Mouse (Mus musculus) ES-E14 (cell line): ENCODE data around the gene Gm45717. TPM values are rescaled to one million over a fixed set of nuclear protein-coding genes. Genes with fewer than 3 reads are reported as not detected.

ENCODE experiments used
- DNase-seq: peaks from one replicate; pipeline ENCODE4 v3.0.0-alpha.2; 2013; ENCODE audit warnings: low read depth, low spot score
- H3K27ac ChIP-seq: 2 replicates; pipeline ENCODE4 v1.5.1; 2012; ENCODE audit warnings: low read depth, mild to moderate bottlenecking, low read length, moderate library complexity, mixed read lengths; ENCODE audit not compliant: poor library complexity, insufficient read depth, severe bottlenecking
- H3K36me3 ChIP-seq: 2 replicates; pipeline ENCODE4 v1.6.1; 2012; ENCODE audit warnings: mild to moderate bottlenecking, low read length, moderate library complexity, mixed read lengths; ENCODE audit not compliant: control insufficient read depth, poor library complexity, insufficient read depth, severe bottlenecking
- H3K4me1 ChIP-seq, 2 experiments: fragments of 150-350 bp in 1 of 2; sonication (generic) in 1 of 2; 2 replicates each; pipeline ENCODE4 v1.6.1; 2012; ENCODE audit warnings: low read length in 2 of 2, mild to moderate bottlenecking in 1 of 2, mixed read lengths in 1 of 2; ENCODE audit not compliant: control insufficient read depth in 2 of 2, insufficient read depth in 2 of 2, poor library complexity in 1 of 2
- H3K4me3 ChIP-seq, 2 experiments: fragments of 150-350 bp in 1 of 2; sonication (generic) in 1 of 2; 2 replicates each; pipeline ENCODE4 v1.5.1; 2012; ENCODE audit warnings: low read length in 2 of 2, low read depth in 1 of 2, mild to moderate bottlenecking in 1 of 2, mixed read lengths in 1 of 2; ENCODE audit not compliant: insufficient read depth in 1 of 2, poor library complexity in 1 of 2, severe bottlenecking in 1 of 2
- H3K9ac ChIP-seq: 2 replicates; pipeline ENCODE4 v1.6.1; 2012; ENCODE audit warnings: low read depth, mild to moderate bottlenecking, low read length, mixed read lengths; ENCODE audit not compliant: poor library complexity, insufficient read depth, severe bottlenecking
- H3K9me3 ChIP-seq: fragments of 150-350 bp; sonication (generic); 2 replicates; pipeline ENCODE4 v1.6.1; 2012; ENCODE audit warnings: low read depth, mild to moderate bottlenecking, low read length; ENCODE audit not compliant: control insufficient read depth, insufficient read depth
- CHD2 ChIP-seq: IDR thresholded peaks from 2 replicates; pipeline ENCODE4 v1.6.1; 2014; ENCODE audit warnings: mild to moderate bottlenecking, low read depth, low read length, inconsistent platforms
- HCFC1 ChIP-seq: IDR thresholded peaks from 2 replicates; pipeline ENCODE4 v1.6.1; 2012; ENCODE audit warnings: low read length, inconsistent platforms, borderline replicate concordance; ENCODE audit not compliant: insufficient read depth
- MAFK ChIP-seq: IDR thresholded peaks from 2 replicates; pipeline ENCODE4 v1.6.1; 2014; ENCODE audit warnings: mild to moderate bottlenecking, low read depth, low read length, inconsistent platforms; ENCODE audit not compliant: insufficient read depth
- ZC3H11A ChIP-seq: IDR thresholded peaks from 2 replicates; pipeline ENCODE4 v1.6.1; 2012; ENCODE audit warnings: low read depth, mild to moderate bottlenecking, inconsistent platforms, low read length, borderline replicate concordance
- ZNF384 ChIP-seq: IDR thresholded peaks from 2 replicates; pipeline ENCODE4 v1.6.1; 2012; ENCODE audit warnings: low read depth, low read length, inconsistent platforms
- in situ Hi-C, 2 experiments: fragments of 600-800 bp; cut with MboI; formaldehyde crosslinking; loops; one replicate each; pipeline ENCODE4 v1.15.1; 2025; ENCODE audit warnings: low sequenced_read_pairs in 2 of 2, inconsistent platforms in 1 of 2; ENCODE audit not compliant: unreplicated experiment in 2 of 2
- total RNA-seq: library from RNA; depleted of rRNA; stranded (reverse); fragments of 300-350 nt; gene quantifications from 2 replicates; pipeline ENCODE4 v1.2.3, GENCODE M21; 2012

The Gm45717 gene
- total RNA-seq, 1 experiment: not detected

- Histone ChIP-seq H3K4me3 (no peak overlapping the region), H3K9ac (no peak overlapping the region; the same call in 1 of the 2 replicates), H3K27ac (peak overlapping the region; percentile 89), H3K4me1 (peaks cover 17 to 27% of the 10 kb centered on the region in 2 experiments), H3K9me3 (no peaks in the 10 kb centered on the region), H3K36me3 (no peaks in the 10 kb centered on the region)
- in situ Hi-C loops: no loop called here
- DNase-seq: no peak
- TF ChIP-seq ZC3H11A: no peak
- TF ChIP-seq HCFC1: no peak
- TF ChIP-seq ZNF384: no peak
These were observed 4.3 kb upstream of the Gm45717 start for GRCm38 (mm10) chr7:140960026-140960425.

DNA sequence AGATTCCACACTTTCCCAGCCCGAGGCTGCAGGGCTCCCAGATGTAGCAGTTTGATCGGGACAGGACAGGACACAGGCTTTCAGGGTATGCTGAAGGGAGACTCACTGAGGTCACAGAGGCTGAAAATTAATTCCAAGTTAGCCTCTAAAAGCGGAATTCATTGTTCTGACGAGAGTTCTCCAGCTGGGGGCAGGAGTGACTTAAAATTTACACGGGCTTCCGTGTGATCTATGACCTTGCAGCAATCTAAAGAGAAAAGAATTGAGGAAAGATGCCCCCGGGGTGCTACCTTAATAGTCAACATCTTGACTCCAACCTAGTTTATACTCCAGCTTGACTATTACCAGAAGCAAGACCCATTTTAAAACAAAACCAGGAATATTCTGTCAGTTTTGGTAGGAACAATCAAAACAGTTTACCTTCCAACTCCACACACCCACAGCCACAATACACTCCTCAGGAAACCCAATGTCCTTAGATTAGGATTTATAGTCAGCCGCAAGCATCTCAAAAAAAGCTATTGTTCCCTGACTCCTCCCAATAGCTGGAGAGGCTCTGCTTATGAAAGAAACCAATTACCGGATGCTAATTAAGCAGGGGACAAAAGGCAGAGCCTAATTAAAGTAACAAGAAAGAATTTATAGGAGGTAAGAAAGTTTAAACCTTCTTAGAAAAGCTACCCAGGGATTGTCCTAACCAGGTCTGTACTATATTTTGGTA, 3.6 kb upstream of the Gm45717 start:
- peak overlapping the region; percentile 73 for H3K9ac ChIP-seq
- no peak overlapping the region for H3K4me3 ChIP-seq
- peaks cover 17 to 21% of the 10 kb centered on the region in 2 experiments for H3K4me1 ChIP-seq
- TF ChIP-seq ZC3H11A (no peak), ZNF384 (no peak; the same call in 1 of the 2 replicates), CHD2 (no peak; the same call in 1 of the 2 replicates), MAFK (no peak), HCFC1 (no peak)
- peak; percentile 96 for DNase-seq
- no peaks in the 10 kb centered on the region for H3K9me3 ChIP-seq
- H3K27ac ChIP-seq: peak overlapping the region; percentile 99
- H3K36me3 ChIP-seq: no peaks in the 10 kb centered on the region; the same call in 1 of the 2 replicates
- in situ Hi-C loops: loop anchor here in 1 of 2 experiments (10.0 kb wide), 1 partner anchor 85 kb away; no protein-coding TSS in a partner anchor

GRCm38 (mm10) chr7:140956556-140956869, 776 bp upstream of the Gm45717 start:
- no peaks in the 10 kb centered on the region for H3K9me3 ChIP-seq
- DNase-seq: no peak
- in situ Hi-C loops: loop anchor here in 1 of 2 experiments (10.0 kb wide), 1 partner anchor 88 kb away; no protein-coding TSS in a partner anchor
- peak overlapping the region; percentile 13 to 93 for H3K4me3 ChIP-seq
- peaks cover 7% of the 10 kb centered on the region for H3K36me3 ChIP-seq
- H3K4me1 ChIP-seq: peaks cover 16 to 28% of the 10 kb centered on the region in 2 experiments
- H3K27ac ChIP-seq: peak overlapping the region; percentile 86
- H3K9ac ChIP-seq: peak overlapping the region; percentile 49; the same call in 1 of the 2 replicates
- no peak for TF ChIP-seq ZC3H11A

DNA sequence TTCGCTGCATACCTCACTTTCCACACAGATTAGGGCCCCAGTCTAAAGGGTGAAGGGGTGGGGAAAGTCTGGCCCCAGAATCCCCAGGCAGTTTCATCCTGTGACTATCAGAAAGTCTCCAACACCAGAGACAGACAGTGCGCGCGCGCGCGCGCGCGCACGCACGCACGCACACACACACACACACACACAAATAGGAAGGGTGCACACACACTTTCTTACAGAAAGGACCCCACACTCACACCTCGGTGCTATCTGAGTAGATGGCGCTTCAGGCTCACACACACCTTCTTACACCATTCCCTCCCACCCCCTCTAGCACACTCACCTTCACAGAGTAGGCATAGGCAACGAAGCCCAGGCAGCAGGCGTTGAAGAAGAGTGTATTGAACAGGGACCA, 395 bp downstream of the Gm45717 start:
- peak overlapping the region; percentile 75 to 93 for H3K4me3 ChIP-seq
- peak overlapping the region; percentile 73 for H3K27ac ChIP-seq
- no peaks in the 10 kb centered on the region for H3K9me3 ChIP-seq
- H3K9ac ChIP-seq: peak overlapping the region; percentile 71
- peaks cover 7% of the 10 kb centered on the region for H3K36me3 ChIP-seq
- TF ChIP-seq CHD2 (no peak), ZC3H11A (no peak), HCFC1 (no peak)
- H3K4me1 ChIP-seq: peaks cover 21 to 35% of the 10 kb centered on the region in 2 experiments
- in situ Hi-C loops: loop anchor here in 1 of 2 experiments (10.0 kb wide), 1 partner anchor 89 kb away; no protein-coding TSS in a partner anchor
- no peak for DNase-seq

DNA sequence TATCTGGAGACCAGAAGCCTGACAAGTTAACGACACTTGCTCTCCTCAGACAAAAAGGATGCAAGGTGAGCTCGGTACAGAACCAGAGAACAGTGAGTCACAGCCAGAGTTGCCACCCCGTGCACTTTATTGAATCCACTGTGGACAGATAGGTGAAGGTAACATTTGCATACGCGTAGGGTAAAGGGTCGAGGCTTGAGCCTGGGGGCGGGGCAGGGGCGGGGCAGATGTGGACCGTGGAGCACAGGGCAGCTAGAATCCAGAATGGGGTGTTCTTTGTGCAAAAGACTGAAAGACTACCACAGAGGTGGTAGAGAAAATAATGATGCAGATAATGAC, 1.0 kb downstream of the Gm45717 start:
- no peak overlapping the region for H3K27ac ChIP-seq
- peak overlapping the region; percentile 71; the same call in 1 of the 2 replicates for H3K9ac ChIP-seq
- in situ Hi-C loops: loop anchor here in 1 of 2 experiments (10.0 kb wide), 1 partner anchor 90 kb away; no protein-coding TSS in a partner anchor
- H3K4me3 ChIP-seq: peak overlapping the region; percentile 75 to 93
- H3K4me1 ChIP-seq: peaks cover 21 to 42% of the 10 kb centered on the region in 2 experiments
- TF ChIP-seq ZC3H11A (no peak), HCFC1 (no peak), MAFK (no peak), ZNF384 (no peak), CHD2 (no peak)
- peaks cover 10% of the 10 kb centered on the region for H3K36me3 ChIP-seq
- DNase-seq: no peak
- no peaks in the 10 kb centered on the region for H3K9me3 ChIP-seq
